Mouse (Mus musculus): ENCODE measurements around the gene Gm20388. TPM values are rescaled to one million over a fixed set of nuclear protein-coding genes. Genes with fewer than 3 reads are reported as not detected.

Gene Gm20388
- polyA plus RNA-seq, 1 experiment from 2014 or later, result 12.4 TPM

- Histone ChIP-seq H3K4me3 (ENCODE audit: low read length) (no peak overlapping the region), H3K9me3 (ENCODE audit: control insufficient read depth, low read length) (no peaks in the 10 kb centered on the region), H3K36me3 (ENCODE audit: control insufficient read depth, insufficient read depth, low read length) (no peaks in the 10 kb centered on the region), H3K4me2 (ENCODE audit: low read length) (no peak overlapping the region), H3K27me3 (replicated peaks; ENCODE audit: control insufficient read depth, insufficient read depth, low read length) (no peaks in the 10 kb centered on the region), H3K4me1 (ENCODE audit: control insufficient read depth, insufficient read depth, low read depth, low read length) (peaks cover 85% of the 10 kb centered on the region), H3K27ac (ENCODE audit: low read depth, low read length) (no peak overlapping the region), H3K9ac (ENCODE audit: low read depth, low read length) (no peak overlapping the region)
- WGBS, result 86% methylated on average over 6 of the region's 6 CpGs
- no peak for ATAC-seq
Observed at GRCm38 (mm10) chr8:120515650-120516049, 605.0 kb downstream of the Gm20388 start.

DNA sequence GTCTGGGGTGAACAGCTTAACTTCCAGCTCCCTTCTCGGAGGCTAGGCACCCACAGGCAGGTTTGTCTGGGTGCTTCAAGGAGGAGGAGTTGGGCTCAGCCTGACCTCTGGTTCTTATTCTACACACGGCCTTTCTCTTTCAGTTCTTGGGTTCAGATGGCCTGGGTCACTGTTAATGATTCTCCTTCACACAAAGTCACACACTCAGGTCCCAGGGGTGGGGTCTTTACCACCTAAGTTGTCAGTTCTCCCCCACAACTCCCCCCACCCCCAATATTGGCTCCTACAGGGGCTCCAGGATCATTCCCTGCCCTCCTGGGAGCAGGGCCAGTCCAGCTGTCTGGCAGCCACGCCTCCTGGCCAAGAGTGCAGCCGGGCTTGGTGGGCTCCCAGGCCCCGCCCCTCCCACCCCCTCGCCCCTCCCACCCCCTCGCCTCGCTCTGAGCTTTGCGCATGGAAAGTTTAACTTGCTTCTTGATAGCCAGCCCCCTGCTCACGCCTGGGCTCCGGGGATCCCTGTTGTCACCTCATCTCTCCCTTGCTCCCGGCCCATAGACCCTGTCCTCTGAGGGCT, 605.6 kb downstream of the Gm20388 start:
- H3K36me3 ChIP-seq (ENCODE audit: control insufficient read depth, insufficient read depth, low read length), result no peaks in the 10 kb centered on the region
- no peak for ATAC-seq
- H3K4me3 ChIP-seq (ENCODE audit: low read length), result no peak overlapping the region
- H3K9me3 ChIP-seq (ENCODE audit: control insufficient read depth, low read length), result no peaks in the 10 kb centered on the region
- WGBS, result 20% methylated on average over 12 of the region's 12 CpGs
- peak overlapping the region; percentile 17; the same call in 1 of the 2 replicates for H3K27ac ChIP-seq (ENCODE audit: low read depth, low read length)
- peak overlapping the region; percentile 29; the same call in 1 of the 2 replicates for H3K4me2 ChIP-seq (ENCODE audit: low read length)
- H3K27me3 ChIP-seq (replicated peaks; ENCODE audit: control insufficient read depth, insufficient read depth, low read length), result no peaks in the 10 kb centered on the region
- no peak overlapping the region for H3K9ac ChIP-seq (ENCODE audit: low read depth, low read length)
- H3K4me1 ChIP-seq (ENCODE audit: control insufficient read depth, insufficient read depth, low read depth, low read length), result peaks cover 85% of the 10 kb centered on the region

DNA sequence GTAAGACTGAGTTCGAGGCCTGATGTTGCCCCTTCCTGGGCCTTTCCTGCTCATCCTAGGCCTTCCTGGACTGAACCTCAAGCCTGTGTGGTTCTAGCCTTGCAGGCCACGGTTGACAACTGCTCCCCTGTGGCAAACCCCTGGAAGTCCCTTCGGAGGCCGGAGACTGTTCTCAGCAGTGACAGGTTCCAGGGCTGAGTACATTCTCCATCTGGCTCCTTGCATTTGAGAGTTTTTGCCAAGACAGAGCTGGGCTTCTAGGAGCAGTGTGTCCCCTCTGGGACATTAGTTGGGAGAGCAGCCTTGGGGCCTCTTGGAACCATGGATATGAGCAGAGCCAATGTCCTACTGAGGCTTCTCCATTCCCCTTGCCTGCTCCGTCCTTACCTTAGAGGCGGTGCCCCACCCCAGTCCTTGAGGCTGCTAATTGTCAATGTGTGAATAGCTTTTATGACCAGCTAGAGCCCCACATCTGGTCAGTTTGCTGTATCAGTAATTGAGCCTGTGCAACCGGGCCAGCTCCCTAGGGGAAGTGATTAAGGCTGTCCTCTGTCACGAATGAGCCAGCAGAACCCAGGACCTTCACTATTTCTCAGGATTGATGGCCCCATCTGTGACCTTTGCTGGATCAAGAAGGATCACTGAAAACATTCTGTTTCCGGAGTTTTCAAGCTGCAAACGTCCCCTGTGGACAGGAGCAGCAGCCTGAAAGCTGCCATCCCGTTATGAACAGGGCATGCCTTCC, 607.2 kb downstream of the Gm20388 start:
- no peak overlapping the region; the same call in 1 of the 2 replicates for H3K9ac ChIP-seq (ENCODE audit: low read depth, low read length)
- no peaks in the 10 kb centered on the region for H3K36me3 ChIP-seq (ENCODE audit: control insufficient read depth, insufficient read depth, low read length)
- H3K4me3 ChIP-seq (ENCODE audit: low read length), result no peak overlapping the region
- H3K27ac ChIP-seq (ENCODE audit: low read depth, low read length), result peak overlapping the region; percentile 46
- 39% methylated on average over 11 of the region's 11 CpGs for WGBS
- H3K4me2 ChIP-seq (ENCODE audit: low read length), result no peak overlapping the region
- peaks cover 78% of the 10 kb centered on the region for H3K4me1 ChIP-seq (ENCODE audit: control insufficient read depth, insufficient read depth, low read depth, low read length)
- H3K9me3 ChIP-seq (ENCODE audit: control insufficient read depth, low read length), result no peaks in the 10 kb centered on the region
- H3K27me3 ChIP-seq (replicated peaks; ENCODE audit: control insufficient read depth, insufficient read depth, low read length), result no peaks in the 10 kb centered on the region
- ATAC-seq, result no peak

DNA sequence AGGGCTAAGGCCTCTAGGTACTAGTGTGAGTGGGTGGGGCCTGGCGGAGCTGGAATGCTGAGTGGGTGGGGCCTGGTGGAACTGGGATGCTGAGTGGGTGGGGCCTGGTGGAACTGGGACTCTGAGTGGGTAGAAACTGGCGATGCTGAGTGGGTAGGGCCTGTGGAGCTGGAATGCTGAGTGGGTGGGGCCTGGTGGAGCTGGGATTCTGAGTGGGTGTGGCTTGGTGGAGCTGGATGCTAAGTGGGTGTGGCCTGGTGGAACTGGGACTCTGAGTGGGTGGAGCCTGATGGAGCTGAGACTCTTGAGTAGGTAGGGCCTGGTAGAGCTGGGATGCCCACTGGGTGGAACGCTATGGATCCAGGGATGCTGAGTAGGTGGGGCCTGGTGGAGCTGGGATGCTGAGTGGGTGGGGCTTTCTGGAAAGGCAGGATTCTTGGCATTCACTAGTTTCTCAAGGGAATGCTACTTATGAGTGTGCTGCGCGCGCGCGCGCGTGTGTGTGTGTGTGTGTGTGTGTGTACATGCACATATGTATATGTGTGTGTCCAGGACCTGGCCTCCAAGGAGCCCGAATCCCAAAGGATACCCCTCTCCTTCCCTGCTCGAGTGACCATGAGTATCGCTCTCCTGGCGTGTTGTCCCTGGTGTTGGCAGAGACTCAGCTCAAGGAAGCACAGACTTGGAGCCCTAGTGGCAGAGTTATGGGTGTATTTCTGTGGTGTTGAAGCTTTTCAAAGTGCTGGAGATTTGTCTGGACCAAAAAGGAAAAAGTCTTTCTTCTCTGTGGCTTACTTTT, 608.3 kb downstream of the Gm20388 start:
- 58% methylated on average over 14 of the region's 14 CpGs for WGBS
- Histone ChIP-seq H3K4me2 (ENCODE audit: low read length) (no peak overlapping the region), H3K27me3 (replicated peaks; ENCODE audit: control insufficient read depth, insufficient read depth, low read length) (no peaks in the 10 kb centered on the region), H3K9ac (ENCODE audit: low read depth, low read length) (no peak overlapping the region), H3K27ac (ENCODE audit: low read depth, low read length) (no peak overlapping the region), H3K4me1 (ENCODE audit: control insufficient read depth, insufficient read depth, low read depth, low read length) (peaks cover 67% of the 10 kb centered on the region), H3K36me3 (ENCODE audit: control insufficient read depth, insufficient read depth, low read length) (no peaks in the 10 kb centered on the region), H3K9me3 (ENCODE audit: control insufficient read depth, low read length) (no peaks in the 10 kb centered on the region), H3K4me3 (ENCODE audit: low read length) (no peak overlapping the region)
- ATAC-seq, result no peak

DNA sequence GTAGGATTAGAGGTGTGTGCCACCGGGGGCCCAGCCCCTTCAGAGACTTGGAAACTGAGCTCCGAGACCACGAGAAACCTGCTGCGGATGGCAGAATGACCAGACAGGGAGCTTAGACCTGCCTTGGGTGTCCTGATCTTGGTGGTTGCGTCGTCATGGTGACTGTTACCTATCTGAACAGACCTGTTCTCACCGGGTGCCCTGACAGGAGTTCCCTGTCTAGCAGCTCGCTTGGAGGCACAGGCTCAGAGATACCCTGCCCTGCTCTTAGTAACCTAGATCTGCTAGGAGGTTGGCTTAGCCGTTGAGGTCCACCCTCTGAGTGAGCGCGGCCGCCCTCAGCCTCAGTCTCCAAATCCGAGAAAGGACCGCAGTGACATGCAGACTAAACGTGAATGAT, 609.6 kb downstream of the Gm20388 start:
- no peak overlapping the region for H3K4me3 ChIP-seq (ENCODE audit: low read length)
- no peak for ATAC-seq
- WGBS, result 65% methylated on average over 15 of the region's 15 CpGs
- H3K4me1 ChIP-seq (ENCODE audit: control insufficient read depth, insufficient read depth, low read depth, low read length), result peaks cover 61% of the 10 kb centered on the region
- peak overlapping the region; percentile 82 for H3K27ac ChIP-seq (ENCODE audit: low read depth, low read length)
- 0 out of 2 replicates have a peak overlapping the region, but pooled peaks have one; percentile 28 for H3K9ac ChIP-seq (ENCODE audit: low read depth, low read length)
- H3K36me3 ChIP-seq (ENCODE audit: control insufficient read depth, insufficient read depth, low read length), result no peaks in the 10 kb centered on the region
- no peak overlapping the region for H3K4me2 ChIP-seq (ENCODE audit: low read length)
- no peaks in the 10 kb centered on the region for H3K9me3 ChIP-seq (ENCODE audit: control insufficient read depth, low read length)
- no peaks in the 10 kb centered on the region for H3K27me3 ChIP-seq (replicated peaks; ENCODE audit: control insufficient read depth, insufficient read depth, low read length)

GRCm38 (mm10) chr8:120520707-120521590, 610.3 kb downstream of the Gm20388 start:
- H3K36me3 ChIP-seq (ENCODE audit: control insufficient read depth, insufficient read depth, low read length), result no peaks in the 10 kb centered on the region
- ATAC-seq, result peak; percentile 73
- peaks cover 67% of the 10 kb centered on the region for H3K4me1 ChIP-seq (ENCODE audit: control insufficient read depth, insufficient read depth, low read depth, low read length)
- 10% methylated on average over 19 of the region's 20 CpGs for WGBS
- H3K4me2 ChIP-seq (ENCODE audit: low read length), result peak overlapping the region; percentile 28
- 0 out of 2 replicates have a peak overlapping the region, but pooled peaks have one; percentile 28 for H3K9ac ChIP-seq (ENCODE audit: low read depth, low read length)
- no peak overlapping the region for H3K4me3 ChIP-seq (ENCODE audit: low read length)
- no peaks in the 10 kb centered on the region for H3K27me3 ChIP-seq (replicated peaks; ENCODE audit: control insufficient read depth, insufficient read depth, low read length)
- peak overlapping the region; percentile 82 for H3K27ac ChIP-seq (ENCODE audit: low read depth, low read length)
- H3K9me3 ChIP-seq (ENCODE audit: control insufficient read depth, low read length), result no peaks in the 10 kb centered on the region

DNA sequence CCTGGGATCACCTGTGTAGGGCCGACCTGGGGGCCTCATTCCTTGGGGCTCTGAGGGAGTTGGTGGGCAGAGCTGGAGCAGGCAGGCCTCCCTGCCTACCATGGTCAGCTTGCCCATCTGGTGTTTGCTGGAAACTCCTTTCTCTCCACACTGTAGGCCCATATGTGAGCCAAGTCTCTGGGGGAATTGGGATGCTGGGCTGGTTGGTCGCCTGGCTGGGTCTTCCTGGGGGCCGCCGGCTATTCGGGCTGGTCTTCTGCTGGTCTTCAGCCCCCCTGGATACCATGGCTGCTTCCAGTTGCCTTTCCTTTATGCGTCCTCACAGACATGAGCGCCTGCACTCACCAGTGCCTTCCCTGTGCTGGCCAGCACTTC, 610.9 kb downstream of the Gm20388 start:
- H3K27ac ChIP-seq (ENCODE audit: low read depth, low read length), result peak overlapping the region; percentile 82
- ATAC-seq, result peak; percentile 16
- H3K27me3 ChIP-seq (replicated peaks; ENCODE audit: control insufficient read depth, insufficient read depth, low read length), result no peaks in the 10 kb centered on the region
- 23% methylated on average over 7 of the region's 7 CpGs for WGBS
- H3K4me1 ChIP-seq (ENCODE audit: control insufficient read depth, insufficient read depth, low read depth, low read length), result peaks cover 66% of the 10 kb centered on the region
- no peak overlapping the region for H3K9ac ChIP-seq (ENCODE audit: low read depth, low read length)
- no peak overlapping the region for H3K4me3 ChIP-seq (ENCODE audit: low read length)
- H3K36me3 ChIP-seq (ENCODE audit: control insufficient read depth, insufficient read depth, low read length), result no peaks in the 10 kb centered on the region
- no peaks in the 10 kb centered on the region for H3K9me3 ChIP-seq (ENCODE audit: control insufficient read depth, low read length)
- peak overlapping the region; percentile 28 for H3K4me2 ChIP-seq (ENCODE audit: low read length)

GRCm38 (mm10) chr8:120523641-120524040, 613.0 kb downstream of the Gm20388 start:
- H3K4me2 ChIP-seq (ENCODE audit: low read length), result no peak overlapping the region
- WGBS, result 48% methylated on average over 7 of the region's 7 CpGs
- H3K4me1 ChIP-seq (ENCODE audit: control insufficient read depth, insufficient read depth, low read depth, low read length), result peaks cover 56% of the 10 kb centered on the region
- H3K9ac ChIP-seq (ENCODE audit: low read depth, low read length), result no peak overlapping the region
- no peaks in the 10 kb centered on the region for H3K36me3 ChIP-seq (ENCODE audit: control insufficient read depth, insufficient read depth, low read length)
- no peaks in the 10 kb centered on the region for H3K9me3 ChIP-seq (ENCODE audit: control insufficient read depth, low read length)
- ATAC-seq, result no peak
- H3K27me3 ChIP-seq (replicated peaks; ENCODE audit: control insufficient read depth, insufficient read depth, low read length), result no peaks in the 10 kb centered on the region
- no peak overlapping the region for H3K4me3 ChIP-seq (ENCODE audit: low read length)
- 0 out of 2 replicates have a peak overlapping the region, but pooled peaks have one; percentile 1 for H3K27ac ChIP-seq (ENCODE audit: low read depth, low read length)
